Mouse (Mus musculus): Measurements from ENCODE around the gene Mt2. TPM values are rescaled to one million over a fixed set of nuclear protein-coding genes. Genes with fewer than 3 reads are reported as not detected.

The Mt2 gene
- polyA plus RNA-seq (2012; rRNA removed): 1,629 and 2,197 TPM in 2 replicates
- 1,576 and 1,601 TPM in 2 replicates for polyA plus RNA-seq (2014; fragmentation: Nextera tagmentation; extraction: Ambion mirVana)

DNA sequence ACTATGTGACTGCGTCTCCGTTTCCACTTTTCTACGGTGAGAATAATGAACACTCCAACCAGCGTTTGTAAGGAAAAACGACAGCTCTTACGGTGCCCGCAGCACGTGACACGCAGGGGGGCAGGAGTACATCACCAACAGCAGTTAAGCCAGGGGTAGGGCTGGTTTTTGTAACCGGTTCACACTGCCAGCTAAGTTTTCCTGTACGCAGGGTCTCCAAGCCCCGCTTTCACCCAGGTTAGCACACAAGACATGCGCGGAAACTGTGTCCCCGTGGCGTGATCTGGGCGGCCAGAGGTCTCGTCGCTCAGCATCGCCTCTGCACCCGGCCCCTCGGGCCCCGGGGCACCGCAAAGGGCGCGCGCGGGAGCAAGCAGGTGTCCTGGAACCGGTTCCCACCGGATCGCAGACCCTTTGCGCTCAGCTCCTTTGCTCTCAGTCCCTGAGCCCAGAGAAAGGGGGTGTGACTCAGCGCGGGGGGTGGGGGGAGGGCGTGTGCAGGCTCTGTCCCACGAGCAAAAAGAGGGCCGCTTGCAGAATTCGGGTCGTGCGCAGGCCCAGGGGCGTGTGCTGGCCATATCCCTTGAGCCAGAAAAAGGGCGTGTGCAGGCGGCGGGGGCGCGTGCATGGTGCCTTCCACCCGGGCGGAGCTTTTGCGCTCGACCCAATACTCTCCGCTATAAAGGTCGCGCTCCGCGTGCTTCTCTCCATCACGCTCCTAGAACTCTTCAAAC is at the start of gene Mt2:
Gene Mt2 (plus strand): TSS at position 590 of the 734 bp plus-strand sequence.
- Histone ChIP-seq H3K9ac (replicated peaks) (peak within 1 kb of the TSS; percentile 98), H3K27me3 (ENCODE audit: control insufficient read depth, insufficient read depth, low read length) (no peaks in the 10 kb centered on the region; the same call in none of the 2 replicates), H3K36me3 (replicated peaks; ENCODE audit: control insufficient read depth, insufficient read depth, low read depth) (peaks cover 3% of the 10 kb centered on the region; the same call in 1 of the 2 replicates), H3K27ac (peak within 1 kb of the TSS; percentile 95), H3K4me2 (ENCODE audit: low read depth) (peak within 1 kb of the TSS; percentile 95), H3K9me3 (ENCODE audit: control insufficient read depth, low read length) (no peaks in the 10 kb centered on the region), H3K4me3 (ENCODE audit: insufficient read depth in 1 of 2, low read depth in 2 of 2, low read length in 2 of 2) (peak within 1 kb of the TSS; percentile 83 to 97), H3K4me1 (replicated peaks; ENCODE audit: control insufficient read depth in 2 of 2, insufficient read depth in 2 of 2, low read length in 1 of 2) (peaks cover 25 to 40% of the 10 kb centered on the region in 2 experiments)
- peak; percentile 79 for TF ChIP-seq EP300 (IDR thresholded peaks at IDR 0.05; ENCODE audit: low read depth)
- no peak for TF ChIP-seq CTCF (IDR thresholded peaks at IDR 0.05; ENCODE audit: low read depth)
- peak; percentile 87 for ATAC-seq (ENCODE audit: insufficient read depth)
- DNase-seq (ENCODE audit: low read depth in 3 of 3, low spot score in 3 of 3): peak; percentile 95 to 98 (median 96)
- under 1% methylated on average over 55 of the region's 56 CpGs for WGBS (ENCODE audit: insufficient replicate concordance)

DNA sequence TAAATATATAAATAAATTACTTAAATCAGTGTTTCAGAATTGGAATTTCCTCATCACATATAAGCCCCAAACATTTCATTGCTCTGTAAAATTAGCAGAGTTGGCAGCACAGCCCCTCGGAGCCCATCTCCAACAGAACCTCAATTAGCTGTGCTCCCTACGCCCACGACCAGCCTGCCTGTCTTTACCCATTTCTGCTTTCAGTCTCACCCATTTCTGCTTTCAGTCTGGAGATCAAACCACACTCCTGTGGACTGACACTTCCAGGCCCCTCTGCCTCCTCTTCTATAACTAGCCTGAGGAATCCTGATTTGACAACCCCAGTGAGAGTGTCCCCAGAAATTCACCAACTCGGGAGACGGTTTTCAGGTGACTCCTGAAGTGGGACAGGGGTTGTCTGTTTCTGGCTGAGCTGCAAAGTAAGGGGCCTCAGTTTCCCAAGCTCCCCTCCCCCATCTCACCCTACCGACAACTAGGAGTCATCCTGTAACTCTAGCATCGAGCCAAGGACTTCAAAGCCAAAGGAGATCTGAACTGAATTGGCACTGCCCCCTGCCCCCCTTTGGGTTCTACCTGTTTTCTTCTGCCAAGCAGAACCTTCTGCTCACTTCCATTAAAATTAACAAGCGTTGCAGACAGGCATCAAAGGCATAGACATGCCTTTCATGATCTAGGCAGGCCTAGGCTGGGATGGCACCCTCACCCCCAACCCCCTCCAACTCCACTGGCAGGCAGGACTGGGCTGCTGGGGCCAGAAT is 49.6 kb upstream of the Mt2 start:
- no peak overlapping the region for H3K9ac ChIP-seq (replicated peaks)
- DNase-seq (ENCODE audit: low read depth in 3 of 3, low spot score in 3 of 3) (no peak), ATAC-seq (ENCODE audit: insufficient read depth) (no peak)
- 33% methylated on average over 8 of the region's 8 CpGs for WGBS (ENCODE audit: insufficient replicate concordance)
- TF ChIP-seq EP300 (IDR thresholded peaks at IDR 0.05; ENCODE audit: low read depth) (no peak), CTCF (IDR thresholded peaks at IDR 0.05; ENCODE audit: low read depth) (no peak)
- H3K4me2 ChIP-seq (ENCODE audit: low read depth): no peak overlapping the region
- no peaks in the 10 kb centered on the region; the same call in 1 of the 2 replicates for H3K27me3 ChIP-seq (ENCODE audit: control insufficient read depth, insufficient read depth, low read length)
- H3K4me1 ChIP-seq (replicated peaks; ENCODE audit: control insufficient read depth in 2 of 2, insufficient read depth in 2 of 2, low read length in 1 of 2): peaks cover 12 to 14% of the 10 kb centered on the region in 2 experiments
- no peaks in the 10 kb centered on the region for H3K36me3 ChIP-seq (replicated peaks; ENCODE audit: control insufficient read depth, insufficient read depth, low read depth)
- H3K9me3 ChIP-seq (ENCODE audit: control insufficient read depth, low read length): no peaks in the 10 kb centered on the region
- H3K27ac ChIP-seq: no peak overlapping the region
- H3K4me3 ChIP-seq (ENCODE audit: insufficient read depth in 1 of 2, low read depth in 2 of 2, low read length in 2 of 2): no peak overlapping the region

DNA sequence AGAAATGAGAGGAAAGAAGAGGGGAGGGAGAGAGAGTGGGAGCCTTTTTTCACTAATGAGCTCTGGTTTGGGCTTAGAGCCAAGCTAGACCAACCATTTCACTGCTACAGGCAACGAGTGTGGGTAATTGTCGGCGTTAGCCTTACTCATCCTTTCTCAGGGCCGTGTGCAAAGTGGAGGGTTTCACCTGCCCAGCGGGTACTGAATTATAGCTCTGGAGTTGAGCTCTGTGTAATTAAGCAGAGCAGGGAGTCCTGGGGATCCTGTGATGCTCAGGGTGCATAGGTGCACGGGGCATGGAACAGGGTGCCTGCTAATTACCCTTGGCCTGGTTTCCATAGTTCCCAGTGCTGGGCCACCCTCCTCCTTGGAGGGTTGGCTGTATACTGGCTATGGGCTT is 44.8 kb upstream of the Mt2 start:
- ATAC-seq (ENCODE audit: insufficient read depth) (no peak), DNase-seq (ENCODE audit: low read depth in 3 of 3, low spot score in 3 of 3) (no peak)
- Histone ChIP-seq H3K4me3 (ENCODE audit: insufficient read depth in 1 of 2, low read depth in 2 of 2, low read length in 2 of 2) (no peak overlapping the region), H3K9me3 (ENCODE audit: control insufficient read depth, low read length) (no peaks in the 10 kb centered on the region), H3K36me3 (replicated peaks; ENCODE audit: control insufficient read depth, insufficient read depth, low read depth) (no peaks in the 10 kb centered on the region), H3K27me3 (ENCODE audit: control insufficient read depth, insufficient read depth, low read length) (no peaks in the 10 kb centered on the region; the same call in 1 of the 2 replicates), H3K27ac (no peak overlapping the region), H3K9ac (replicated peaks) (no peak overlapping the region), H3K4me1 (replicated peaks; ENCODE audit: control insufficient read depth in 2 of 2, insufficient read depth in 2 of 2, low read length in 1 of 2) (no peaks in the 10 kb centered on the region), H3K4me2 (ENCODE audit: low read depth) (no peak overlapping the region)
- WGBS (ENCODE audit: insufficient replicate concordance): 56% methylated on average over 6 of the region's 6 CpGs
- TF ChIP-seq EP300 (IDR thresholded peaks at IDR 0.05; ENCODE audit: low read depth) (no peak), CTCF (IDR thresholded peaks at IDR 0.05; ENCODE audit: low read depth) (no peak)

DNA sequence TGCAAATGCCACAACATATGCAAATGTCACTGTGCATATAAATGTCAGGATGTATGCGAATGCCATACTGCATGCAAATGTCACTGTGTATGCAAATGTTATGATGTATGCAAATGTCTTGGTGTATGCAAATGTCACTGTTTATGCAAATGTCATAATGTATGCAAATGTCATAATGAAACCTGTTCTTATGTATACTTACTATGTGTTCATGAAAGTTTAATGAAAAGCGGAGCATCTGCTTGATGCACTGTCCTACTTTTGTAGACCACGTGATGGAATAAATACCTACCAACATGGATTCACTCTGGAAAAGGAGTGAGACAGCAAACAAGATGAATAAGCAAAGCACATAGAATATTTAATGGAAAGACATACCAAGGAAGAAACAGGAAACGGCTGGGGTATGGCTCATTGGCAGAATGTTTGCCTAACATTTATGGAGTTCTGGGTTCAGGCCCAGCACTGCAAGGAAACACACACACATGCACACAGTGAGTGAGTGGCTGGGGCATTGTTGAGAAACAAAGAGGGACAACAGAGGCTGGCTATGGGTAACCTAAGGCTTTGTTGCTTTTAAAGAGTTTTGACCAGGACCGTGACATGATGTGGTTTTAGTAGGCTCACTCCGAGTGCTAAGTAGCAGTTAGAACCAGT is 43.2 kb upstream of the Mt2 start:
- whole genome bisulfite sequencing (ENCODE audit: insufficient replicate concordance): 71% methylated on average over 6 of the region's 6 CpGs
- Histone ChIP-seq H3K27me3 (ENCODE audit: control insufficient read depth, insufficient read depth, low read length) (no peaks in the 10 kb centered on the region; the same call in 1 of the 2 replicates), H3K9me3 (ENCODE audit: control insufficient read depth, low read length) (no peaks in the 10 kb centered on the region), H3K4me2 (ENCODE audit: low read depth) (no peak overlapping the region), H3K36me3 (replicated peaks; ENCODE audit: control insufficient read depth, insufficient read depth, low read depth) (no peaks in the 10 kb centered on the region), H3K27ac (no peak overlapping the region), H3K9ac (replicated peaks) (no peak overlapping the region), H3K4me3 (ENCODE audit: insufficient read depth in 1 of 2, low read depth in 2 of 2, low read length in 2 of 2) (no peak overlapping the region), H3K4me1 (replicated peaks; ENCODE audit: control insufficient read depth in 2 of 2, insufficient read depth in 2 of 2, low read length in 1 of 2) (peaks cover 0 to 3% of the 10 kb centered on the region in 2 experiments; a peak in 2 of 4 replicates)
- ATAC-seq (ENCODE audit: insufficient read depth) (no peak), DNase-seq (ENCODE audit: low read depth in 3 of 3, low spot score in 3 of 3) (no peak)
- no peak for TF ChIP-seq EP300 (IDR thresholded peaks at IDR 0.05; ENCODE audit: low read depth)
- no peak for TF ChIP-seq CTCF (IDR thresholded peaks at IDR 0.05; ENCODE audit: low read depth)
